Mouse (Mus musculus) midbrain, embryonic 11.5 days (tissue): ENCODE measurements at regions not wholly inside any gene's neighbourhood (a gene's known extent, or its start where the extent isn't known, plus 50 kb on each side); places are given as distances from the start of the nearest gene placed in this dataset.

Experiments
- ATAC-seq: fragments of 200-750 bp; cut with Nextera tagmentation; 2 replicates; pipeline ENCODE4 v1.8.0; 2017; ENCODE audit warnings: moderate TSS enrichment, moderate library complexity; ENCODE audit not compliant: low FRiP score
- DNase-seq: peaks from one replicate; pipeline ENCODE4 v3.0.0; 2015; ENCODE audit warnings: low spot score; ENCODE audit errors: missing footprints
- H3K27ac ChIP-seq: fragments of 300-500 bp; sonication (generic); 2 replicates; pipeline ENCODE4 v1.5.1; 2014; ENCODE audit warnings: low read depth, low read length
- H3K27me3 ChIP-seq: fragments of 300-500 bp; sonication (generic); 2 replicates; pipeline ENCODE4 v1.6.1; 2014; ENCODE audit warnings: mild to moderate bottlenecking, low read length, moderate library complexity, mixed read lengths; ENCODE audit not compliant: control insufficient read depth, insufficient read depth
- H3K36me3 ChIP-seq: fragments of 300-500 bp; sonication (generic); 2 replicates; pipeline ENCODE4 v1.6.1; 2014; ENCODE audit warnings: mild to moderate bottlenecking, low read length, moderate library complexity, mixed read lengths; ENCODE audit not compliant: control insufficient read depth, insufficient read depth
- H3K4me1 ChIP-seq: fragments of 300-500 bp; sonication (generic); 2 replicates; pipeline ENCODE4 v1.6.1; 2014; ENCODE audit warnings: low read length; ENCODE audit not compliant: control insufficient read depth, insufficient read depth
- H3K4me2 ChIP-seq: fragments of 300-500 bp; sonication (generic); 2 replicates; pipeline ENCODE4 v1.6.1; 2014; ENCODE audit warnings: mild to moderate bottlenecking, moderate library complexity
- H3K4me3 ChIP-seq: fragments of 300-500 bp; sonication (generic); 2 replicates; pipeline ENCODE4 v1.5.1; 2014; ENCODE audit warnings: low read depth, low read length
- H3K9ac ChIP-seq: fragments of 300-500 bp; sonication (generic); 2 replicates; pipeline ENCODE4 v1.6.1; 2014; ENCODE audit warnings: low read length
- H3K9me3 ChIP-seq: fragments of 300-500 bp; sonication (generic); 2 replicates; pipeline ENCODE4 v1.6.1; 2016; ENCODE audit warnings: low read length; ENCODE audit not compliant: control insufficient read depth
- WGBS: fragments of 180-500 bp; shearing (Covaris S2); extraction: QIAGEN DNeasy Blood & Tissue Kit; methylation state at CpG from one replicate; pipeline ENCODE4 v1.1.7; 2014; 5-methylcytosine and 5-hydroxymethylcytosine counted together

DNA sequence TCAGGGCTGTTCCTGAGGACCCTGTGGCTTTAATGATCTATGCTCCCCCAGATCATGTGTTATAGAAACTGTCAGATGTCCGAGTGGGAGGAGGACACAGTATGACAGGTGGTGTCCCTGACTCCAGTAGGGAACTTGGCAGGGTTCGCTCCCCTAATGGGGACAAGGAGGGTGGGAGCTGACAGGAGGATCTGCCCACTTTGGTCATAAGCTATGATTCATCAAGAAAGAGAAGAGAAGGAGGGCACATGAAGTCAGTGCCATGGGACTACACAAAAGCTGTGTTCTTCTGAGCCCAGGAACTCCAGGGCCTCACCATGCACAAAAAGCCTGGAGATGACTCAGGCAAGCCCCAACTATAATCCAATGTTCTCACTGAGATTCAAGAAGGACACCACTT is 162.2 kb upstream of the Brinp1 start:
- no peak for ATAC-seq
- 86% methylated on average over 2 of the region's 2 CpGs for WGBS
- Histone ChIP-seq H3K4me1 (no peaks in the 10 kb centered on the region), H3K36me3 (no peaks in the 10 kb centered on the region), H3K27ac (no peak overlapping the region), H3K9ac (no peak overlapping the region), H3K9me3 (no peaks in the 10 kb centered on the region), H3K4me2 (no peak overlapping the region), H3K27me3 (no peaks in the 10 kb centered on the region), H3K4me3 (no peak overlapping the region)
- no peak for DNase-seq

DNA sequence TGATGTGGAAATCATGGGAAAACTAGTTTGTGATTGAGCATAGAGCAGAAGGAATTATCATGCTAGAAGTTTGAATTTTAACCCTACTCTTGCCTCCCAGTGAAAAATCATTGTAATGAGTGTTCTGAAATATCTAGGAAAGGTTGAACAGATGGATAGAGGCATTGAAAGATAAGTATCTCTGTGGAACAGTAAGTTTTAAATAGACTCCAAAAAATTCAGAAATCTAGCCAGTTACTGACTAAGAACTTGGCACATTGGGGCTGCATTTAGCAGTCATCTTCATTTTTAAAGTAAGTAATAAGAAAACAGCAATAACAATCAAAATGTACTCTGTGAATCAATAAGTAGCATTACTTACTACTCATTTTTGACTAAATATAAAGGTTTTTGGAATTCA is 151.0 kb upstream of the Brinp1 start:
- DNase-seq = no peak
- Histone ChIP-seq H3K27ac (no peak overlapping the region), H3K4me1 (no peaks in the 10 kb centered on the region), H3K27me3 (no peaks in the 10 kb centered on the region), H3K36me3 (no peaks in the 10 kb centered on the region), H3K4me3 (no peak overlapping the region), H3K4me2 (no peak overlapping the region), H3K9ac (no peak overlapping the region), H3K9me3 (no peaks in the 10 kb centered on the region)
- no peak for ATAC-seq

DNA sequence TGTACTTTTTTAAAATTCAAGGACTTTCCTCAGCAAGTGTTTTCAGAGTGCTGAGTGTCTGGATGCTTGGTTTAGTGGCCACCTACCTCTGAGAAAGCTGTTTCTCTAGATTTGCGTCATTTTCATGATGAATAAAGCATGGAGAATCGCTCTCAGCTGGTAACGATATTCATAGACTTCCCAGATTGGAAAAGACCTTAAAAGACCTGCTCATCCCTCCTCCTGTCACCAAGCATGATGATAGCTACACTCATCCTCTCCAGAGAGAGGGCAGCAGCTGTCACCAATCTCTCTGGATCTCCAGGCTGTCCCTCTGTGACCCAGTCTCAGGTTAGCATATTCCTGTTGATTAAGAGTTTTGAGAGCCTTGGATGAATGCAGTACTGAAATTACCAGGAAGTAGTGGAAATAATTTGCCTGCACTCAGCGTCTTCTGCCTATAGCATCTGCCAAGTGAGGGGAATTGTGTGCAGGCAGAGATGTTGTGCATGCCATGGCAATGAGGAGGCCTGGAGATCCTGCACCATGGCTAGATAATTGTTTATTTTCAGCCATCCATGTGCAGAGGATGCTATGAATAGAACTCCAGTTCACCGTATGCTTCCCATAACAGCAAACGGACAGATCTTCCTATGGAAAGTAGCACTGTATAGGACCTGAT is 141.7 kb upstream of the Brinp1 start:
- WGBS = 91% methylated on average over 6 of the region's 6 CpGs
- ATAC-seq (no peak), DNase-seq (no peak)
- Histone ChIP-seq H3K9me3 (no peaks in the 10 kb centered on the region), H3K4me3 (no peak overlapping the region), H3K4me2 (no peak overlapping the region), H3K4me1 (no peaks in the 10 kb centered on the region), H3K36me3 (no peaks in the 10 kb centered on the region), H3K27ac (no peak overlapping the region), H3K9ac (no peak overlapping the region), H3K27me3 (no peaks in the 10 kb centered on the region)

DNA sequence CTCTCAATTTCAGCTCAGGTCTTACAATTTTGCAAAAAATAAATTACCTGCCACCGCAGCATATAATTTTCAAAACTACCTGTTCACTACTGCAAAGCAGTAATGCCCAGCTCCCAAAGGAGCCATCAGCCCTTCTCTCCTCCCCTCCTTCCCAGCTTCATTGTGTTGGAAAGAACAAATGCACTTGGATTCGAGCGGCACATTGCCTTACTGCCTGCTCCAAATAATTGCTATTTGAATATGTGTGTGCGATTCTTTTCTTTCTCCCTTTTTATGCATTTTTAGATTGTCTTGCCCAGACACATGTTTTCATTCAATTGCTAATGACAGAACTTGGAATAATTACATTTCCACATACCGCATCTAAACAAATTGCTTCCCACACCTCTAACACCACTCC is 123.9 kb upstream of the Brinp1 start:
- no peak overlapping the region for H3K4me3 ChIP-seq
- no peaks in the 10 kb centered on the region for H3K36me3 ChIP-seq
- H3K27ac ChIP-seq = no peak overlapping the region
- no peak for ATAC-seq
- H3K4me1 ChIP-seq = no peaks in the 10 kb centered on the region
- H3K4me2 ChIP-seq = no peak overlapping the region
- no peaks in the 10 kb centered on the region for H3K27me3 ChIP-seq
- no peak for DNase-seq
- H3K9ac ChIP-seq = no peak overlapping the region
- no peaks in the 10 kb centered on the region for H3K9me3 ChIP-seq
- WGBS = 92% methylated on average over 5 of the region's 5 CpGs

DNA sequence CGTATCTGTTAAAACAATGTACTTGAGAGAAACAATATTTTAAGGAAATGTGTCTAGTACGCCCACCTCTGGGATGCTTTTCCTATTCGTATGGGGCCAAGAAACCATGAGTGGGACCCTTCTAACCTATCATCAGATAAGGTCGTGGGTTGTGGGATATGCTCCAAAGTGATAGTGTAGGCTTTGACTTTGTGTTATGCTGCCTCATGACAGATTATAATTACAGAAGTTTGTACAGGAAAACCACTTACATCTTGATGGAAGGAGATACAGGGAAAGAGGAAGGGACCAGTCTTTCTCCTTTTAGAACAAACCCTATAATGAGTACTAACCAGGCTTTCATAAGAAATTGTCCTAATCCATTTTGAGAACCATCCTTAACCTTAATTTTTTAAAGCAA is 123.1 kb upstream of the Brinp1 start:
- Histone ChIP-seq H3K9ac (no peak overlapping the region), H3K4me2 (no peak overlapping the region), H3K27me3 (no peaks in the 10 kb centered on the region), H3K4me3 (no peak overlapping the region), H3K27ac (no peak overlapping the region), H3K9me3 (no peaks in the 10 kb centered on the region), H3K4me1 (no peaks in the 10 kb centered on the region), H3K36me3 (no peaks in the 10 kb centered on the region)
- DNase-seq (no peak), ATAC-seq (no peak)
- 83% methylated on average over 4 of the region's 4 CpGs for WGBS

DNA sequence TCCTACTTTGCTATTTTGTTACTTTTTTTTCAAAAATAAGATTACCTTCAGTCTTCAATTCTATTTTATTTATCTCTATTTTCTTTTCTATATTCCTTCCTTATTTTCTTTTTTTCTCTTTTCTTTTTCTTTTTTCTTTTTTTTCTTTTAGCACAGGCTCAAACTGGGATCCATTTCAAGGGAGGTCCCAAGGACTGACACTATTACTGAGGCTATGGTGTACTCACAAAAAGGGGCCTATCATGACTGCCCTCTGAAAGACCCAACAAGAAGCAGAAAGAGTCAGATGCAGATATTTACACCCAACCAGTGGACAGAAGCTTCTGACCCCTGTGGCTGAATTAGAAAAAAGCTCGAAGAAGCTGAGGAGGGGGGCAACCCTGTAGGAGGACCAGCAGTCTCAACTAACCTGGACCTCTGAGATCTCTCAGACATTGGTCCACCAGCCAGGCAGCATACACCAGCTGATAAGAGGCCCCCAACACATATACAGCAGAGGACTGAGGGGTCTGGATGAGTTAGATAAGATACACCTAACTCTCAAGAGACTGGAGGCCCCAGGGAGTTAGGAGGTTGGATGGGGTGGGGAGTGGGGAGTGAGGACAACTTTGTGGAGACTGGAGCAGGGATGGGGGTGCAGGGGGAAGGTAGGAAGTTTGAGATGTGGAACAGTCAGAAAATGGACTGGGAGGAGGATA is 85.6 kb upstream of the Brinp1 start:
- WGBS = 50% methylated on average over 1 of the region's 1 CpGs
- H3K4me1 ChIP-seq = no peaks in the 10 kb centered on the region
- no peaks in the 10 kb centered on the region for H3K9me3 ChIP-seq
- H3K4me3 ChIP-seq = no peak overlapping the region
- H3K27ac ChIP-seq = no peak overlapping the region
- no peak overlapping the region for H3K9ac ChIP-seq
- no peaks in the 10 kb centered on the region for H3K36me3 ChIP-seq
- no peak overlapping the region for H3K4me2 ChIP-seq
- DNase-seq (no peak), ATAC-seq (no peak)
- H3K27me3 ChIP-seq = no peaks in the 10 kb centered on the region

DNA sequence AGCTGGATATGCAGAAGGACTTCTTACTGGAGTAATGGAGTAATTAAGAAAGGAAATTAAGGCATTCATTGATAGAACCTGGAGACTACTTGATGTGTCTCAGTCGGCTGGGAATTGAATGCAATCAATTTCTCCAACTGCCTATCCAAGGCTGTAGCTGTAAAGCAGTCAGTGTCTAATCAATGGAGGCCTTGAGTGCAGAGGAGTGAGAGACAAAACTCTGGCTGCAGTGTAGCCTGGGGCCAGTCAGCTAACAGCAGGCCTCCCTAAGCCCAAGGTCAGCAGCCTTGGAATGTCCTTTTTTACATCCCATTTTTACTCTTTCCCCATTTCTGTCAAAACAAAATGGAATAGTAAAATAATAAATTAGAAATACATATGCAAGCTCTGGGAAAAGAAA is 80.0 kb upstream of the Brinp1 start:
- DNase-seq = no peak
- 73% methylated on average over 1 of the region's 1 CpGs for WGBS
- no peak overlapping the region for H3K4me3 ChIP-seq
- H3K4me2 ChIP-seq = no peak overlapping the region
- no peak overlapping the region for H3K9ac ChIP-seq
- no peaks in the 10 kb centered on the region for H3K36me3 ChIP-seq
- peak; percentile 61; the same call in 1 of the 2 replicates for ATAC-seq
- no peaks in the 10 kb centered on the region for H3K9me3 ChIP-seq
- H3K27me3 ChIP-seq = no peaks in the 10 kb centered on the region
- H3K4me1 ChIP-seq = no peaks in the 10 kb centered on the region
- no peak overlapping the region for H3K27ac ChIP-seq

DNA sequence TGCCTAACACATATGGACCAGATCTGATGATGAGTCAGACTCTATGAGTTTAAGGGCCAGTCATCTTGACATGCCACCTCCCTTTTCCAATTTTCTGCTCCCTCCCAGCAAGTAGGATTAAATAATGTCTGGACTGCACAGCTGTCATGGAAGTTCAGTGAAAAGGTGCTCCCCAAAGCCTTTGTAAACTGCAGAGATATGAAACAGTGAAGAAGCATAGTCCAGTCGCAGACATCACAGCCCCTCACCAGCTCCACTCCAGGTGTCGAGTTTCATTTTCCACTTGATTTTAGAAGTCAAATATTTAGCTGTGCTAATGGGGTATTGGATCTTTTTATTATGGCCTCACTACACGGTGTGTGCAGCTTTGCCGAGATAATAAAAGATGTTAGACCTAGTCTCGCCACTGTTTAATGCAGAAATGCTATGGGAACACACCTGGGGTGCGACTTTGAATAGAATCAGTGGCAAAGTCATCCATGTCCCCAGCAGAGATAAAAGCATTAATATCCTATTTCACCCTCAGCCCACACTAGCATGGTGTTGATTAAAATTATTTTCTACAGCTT is 66.0 kb upstream of the Brinp1 start:
- Histone ChIP-seq H3K27me3 (no peaks in the 10 kb centered on the region), H3K4me2 (no peak overlapping the region), H3K4me1 (no peaks in the 10 kb centered on the region), H3K4me3 (no peak overlapping the region), H3K27ac (no peak overlapping the region), H3K36me3 (no peaks in the 10 kb centered on the region), H3K9me3 (no peaks in the 10 kb centered on the region), H3K9ac (no peak overlapping the region)
- DNase-seq = no peak
- 74% methylated on average over 6 of the region's 6 CpGs for WGBS
- no peak for ATAC-seq

DNA sequence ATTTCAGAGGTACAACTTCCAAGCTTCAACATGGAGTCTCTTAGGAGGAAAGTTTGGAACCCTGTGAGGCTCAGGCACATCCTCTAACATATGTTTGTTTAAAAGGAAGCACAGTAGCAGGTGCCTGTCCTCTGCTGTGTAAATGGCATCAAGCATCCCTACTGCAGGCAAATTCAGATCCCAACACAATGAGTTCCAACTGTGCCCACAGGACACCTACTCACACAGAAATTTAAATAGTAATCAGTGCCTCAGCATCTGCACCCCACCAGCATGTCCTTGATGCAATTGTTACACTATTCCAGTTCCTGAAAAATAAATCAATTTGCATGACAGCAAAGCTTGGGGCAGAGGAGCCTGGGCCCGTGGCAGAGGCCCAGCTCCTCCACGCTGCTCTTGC is 61.2 kb upstream of the Brinp1 start:
- Histone ChIP-seq H3K9me3 (no peaks in the 10 kb centered on the region), H3K9ac (no peak overlapping the region), H3K4me1 (no peaks in the 10 kb centered on the region), H3K4me2 (no peak overlapping the region), H3K27ac (no peak overlapping the region), H3K27me3 (no peaks in the 10 kb centered on the region), H3K36me3 (no peaks in the 10 kb centered on the region), H3K4me3 (no peak overlapping the region)
- 69% methylated on average over 2 of the region's 2 CpGs for WGBS
- DNase-seq = no peak
- no peak for ATAC-seq
